Mouse (Mus musculus) heart, embryonic 11.5 days (tissue): Measurements from ENCODE around the gene Lcn4. TPM values are rescaled to one million over a fixed set of nuclear protein-coding genes. Genes with fewer than 3 reads are reported as not detected.

Source experiments
- polyA plus RNA-seq: library from polyadenylated mRNA; unstranded; fragments of >200 nt; fragmentation: Nextera tagmentation; extraction: Ambion mirVana; gene quantifications from 2 replicates; pipeline ENCODE4 v1.2.1, GENCODE M21; 2014

Gene Lcn4
- polyA plus RNA-seq, 1 experiment from 2014 or later = not detected

Other genes with a start within 250 kb of the Lcn4 start
- gene Sec16a, start 226.1 kb downstream of the Lcn4 start, polyA plus RNA-seq = 23.6 and 27.1 TPM in 2 replicates
- gene Notch1, start 154.6 kb downstream of the Lcn4 start, polyA plus RNA-seq = 20.9 and 23.5 TPM in 2 replicates
- gene Egfl7, start 91.3 kb downstream of the Lcn4 start, polyA plus RNA-seq = 145 and 157 TPM in 2 replicates
- gene Gm20532, start 84.6 kb downstream of the Lcn4 start, polyA plus RNA-seq = not detected in 2 replicates
- 15.7 and 20.6 TPM in 2 replicates for gene Agpat2, start 66.9 kb downstream of the Lcn4 start, polyA plus RNA-seq
- gene Fam69b, start 42.8 kb downstream of the Lcn4 start, polyA plus RNA-seq = 13.4 and 14.9 TPM in 2 replicates
- gene Abo, start 193.7 kb upstream of the Lcn4 start, polyA plus RNA-seq = not detected in 2 replicates
- 8.7 and 8.9 TPM in 2 replicates for gene Surf6, start 231.6 kb upstream of the Lcn4 start, polyA plus RNA-seq
- 29.1 and 31.2 TPM in 2 replicates for gene Med22, start 239.4 kb upstream of the Lcn4 start, polyA plus RNA-seq
- 428 and 468 TPM in 2 replicates for gene Rpl7a, start 239.5 kb upstream of the Lcn4 start, polyA plus RNA-seq
- 32.0 and 32.1 TPM in 2 replicates for gene Surf2, start 245.1 kb upstream of the Lcn4 start, polyA plus RNA-seq
- 40.3 and 43.2 TPM in 2 replicates for gene Surf1, start 245.2 kb upstream of the Lcn4 start, polyA plus RNA-seq